Mouse (Mus musculus): Measurements from ENCODE around the gene Esd.

DNA sequence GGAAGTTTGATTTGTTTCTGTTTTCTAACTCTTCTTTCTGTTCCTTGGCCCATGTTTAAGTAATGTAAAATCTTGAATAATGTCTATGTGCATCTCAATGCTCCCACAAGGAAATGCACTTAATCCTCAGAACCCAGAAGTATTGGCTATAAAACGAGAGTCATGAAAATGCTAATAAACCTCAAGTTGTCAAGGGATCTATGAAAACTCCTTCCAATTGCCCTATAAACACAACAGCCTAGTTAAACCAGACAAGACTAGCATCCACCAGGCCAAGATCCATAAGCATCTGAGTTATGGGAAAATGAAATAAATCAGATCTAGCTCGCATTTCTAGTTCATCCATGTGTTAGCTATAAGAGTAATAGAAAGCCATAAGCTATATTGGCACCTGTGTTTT lies 40.1 kb upstream of the Esd start:
- no peak for TF ChIP-seq CTCF (IDR thresholded peaks at IDR 0.05)
- no peak for TF ChIP-seq EP300 (IDR thresholded peaks at IDR 0.05)
